Mouse (Mus musculus) G1E (cell line): ENCODE measurements around the gene Ngdn.

Experiments
- CTCF ChIP-seq: IDR thresholded peaks from 2 replicates; pipeline ENCODE4 v1.5.1; 2012; ENCODE audit warnings: low read depth, low read length, inconsistent platforms, mixed read lengths
- GATA1 ChIP-seq: IDR thresholded peaks from 2 replicates; pipeline ENCODE4 v1.6.1; 2012; ENCODE audit warnings: borderline replicate concordance, low read length, inconsistent platforms, mixed read lengths

DNA sequence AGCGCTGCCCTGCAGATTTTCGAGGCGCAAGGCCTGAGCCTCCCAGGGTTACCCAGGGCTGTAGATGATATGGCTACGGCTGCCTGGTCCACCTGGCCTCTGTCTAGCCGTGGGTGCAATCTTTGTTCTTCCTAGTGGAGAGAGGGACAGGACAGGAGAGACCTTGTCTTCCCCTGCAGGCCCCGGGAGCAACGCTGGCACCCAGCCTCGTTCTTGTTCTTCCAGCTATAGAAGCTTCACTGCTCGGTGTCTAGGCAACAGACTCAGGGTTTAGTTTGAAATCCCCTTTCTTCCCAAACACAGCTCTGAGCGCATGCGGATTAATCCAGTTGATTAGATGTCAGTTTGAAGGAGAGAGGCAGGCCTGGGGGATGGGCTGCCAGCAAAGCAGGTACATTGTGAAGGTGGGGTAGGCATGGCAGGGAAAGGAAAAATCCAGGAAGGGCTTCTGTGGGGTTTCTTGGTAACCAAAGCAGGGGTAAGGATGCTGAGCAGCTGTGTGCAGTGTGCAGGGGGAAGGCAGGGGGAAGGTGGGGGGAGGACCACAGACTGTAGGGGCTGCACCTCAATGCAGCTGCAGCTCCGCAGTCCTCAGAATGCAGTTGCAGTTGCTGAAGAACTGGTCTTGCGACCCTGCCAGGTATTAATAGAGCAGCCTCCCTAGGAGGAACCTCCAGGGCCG, 19.7 kb upstream of the Ngdn start:
- TF ChIP-seq CTCF (no peak), GATA1 (no peak)
